In the genomic region with DNA sequence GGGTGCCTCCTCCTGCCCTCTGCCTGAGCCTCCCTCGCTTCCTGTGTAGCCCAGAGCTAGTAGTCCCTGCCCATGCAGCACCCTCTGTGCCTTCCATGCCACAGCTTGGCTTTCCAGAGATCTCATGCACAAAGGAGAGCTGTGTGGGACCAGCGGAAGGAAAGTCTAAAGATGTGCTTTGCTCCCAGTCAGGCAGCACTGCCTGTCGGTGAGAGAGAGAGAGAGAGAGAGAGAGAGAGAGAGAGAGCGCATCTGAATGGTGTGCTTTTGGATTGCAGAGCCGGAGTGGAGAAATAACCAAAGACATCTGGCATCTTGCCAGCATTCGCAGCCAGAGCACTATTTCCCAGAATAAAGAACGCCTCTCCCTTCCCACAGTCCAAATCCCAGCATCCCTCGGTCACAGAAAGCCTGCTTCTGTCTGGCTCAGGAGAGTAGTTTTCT, we compare ENCODE assay signal across 8 mouse cellular contexts.
DNase-seq lines count a peak whose midpoint lies in the region; ATAC-seq lines count a peak whose summit lies in the region.

No protein-coding gene starts in this region.

- no peak overlapping the region for H3K27ac ChIP-seq in embryonic facial prominence, embryonic 14.5 days (replicated peaks; ENCODE audit: low read depth, low read length)
- H3K27ac ChIP-seq in heart, embryonic 11.5 days (ENCODE audit: low read depth, low read length) = 0 out of 2 replicates have a peak overlapping the region, but pooled peaks have one; percentile 5
- peak overlapping the region; percentile 66 for H3K27ac ChIP-seq in midbrain, embryonic 14.5 days (replicated peaks; ENCODE audit: low read depth, low read length)

- no peak overlapping the region for H3K4me2 ChIP-seq in embryonic facial prominence, embryonic 14.5 days (ENCODE audit: low read depth, low read length)
- peak overlapping the region; percentile 33; the same call in 1 of the 2 replicates for H3K4me2 ChIP-seq in heart, embryonic 11.5 days
- H3K4me2 ChIP-seq in midbrain, embryonic 14.5 days (ENCODE audit: low read length) = peak overlapping the region; percentile 26

- H3K4me3 ChIP-seq in megakaryocyte, embryonic 14.5 days (replicated peaks) = peak overlapping the region; percentile 44
- H3K4me3 ChIP-seq in embryonic facial prominence, embryonic 14.5 days (ENCODE audit: low read depth, low read length) = no peak overlapping the region
- no peak overlapping the region for H3K4me3 ChIP-seq in heart, embryonic 11.5 days (ENCODE audit: low read depth, low read length)
- H3K4me3 ChIP-seq in midbrain, embryonic 14.5 days (replicated peaks; ENCODE audit: low read depth, low read length) = no peak overlapping the region

- no peak overlapping the region for H3K9ac ChIP-seq in embryonic facial prominence, embryonic 14.5 days (ENCODE audit: low read depth, low read length)
- H3K9ac ChIP-seq in heart, embryonic 11.5 days (ENCODE audit: low read depth, low read length) = no peak overlapping the region
- H3K9ac ChIP-seq in midbrain, embryonic 14.5 days (replicated peaks; ENCODE audit: low read length) = peak overlapping the region; percentile 1; the same call in 1 of the 2 replicates

- no peaks in the 10 kb centered on the region for H3K36me3 ChIP-seq in megakaryocyte, embryonic 14.5 days (replicated peaks; ENCODE audit: low read length)
- no peaks in the 10 kb centered on the region for H3K36me3 ChIP-seq in embryonic facial prominence, embryonic 14.5 days (ENCODE audit: control insufficient read depth, insufficient read depth, low read length)
- no peaks in the 10 kb centered on the region for H3K36me3 ChIP-seq in heart, embryonic 11.5 days (ENCODE audit: control insufficient read depth, insufficient read depth, low read length)
- no peaks in the 10 kb centered on the region for H3K36me3 ChIP-seq in midbrain, embryonic 14.5 days (ENCODE audit: control insufficient read depth, insufficient read depth, low read length)

- peak; percentile 91 for DNase-seq in embryonic facial prominence, embryonic 14.5 days (ENCODE audit: low spot score)
- DNase-seq in layer of hippocampus, postnatal 14 days (ENCODE audit: low spot score in 2 of 2) = peak; percentile 48 to 80
- peak; percentile 85 for DNase-seq in midbrain, embryonic 14.5 days

- 24% methylated on average over 8 of the region's 8 CpGs for WGBS in embryonic facial prominence, embryonic 14.5 days
- WGBS in heart, embryonic 11.5 days (ENCODE audit: insufficient replicate concordance) = 39% methylated on average over 8 of the region's 8 CpGs
- 24% methylated on average over 8 of the region's 8 CpGs for WGBS in midbrain, embryonic 14.5 days

- no peak for ATAC-seq in megakaryocyte, adult 5-6 weeks (ENCODE audit: poor library complexity, severe bottlenecking)
- peak; percentile 58 for ATAC-seq in embryonic facial prominence, embryonic 14.5 days (ENCODE audit: low read depth)
- ATAC-seq in heart, embryonic 11.5 days (replicated peaks; ENCODE audit: insufficient number of reproducible peaks, low FRiP score, low TSS enrichment) = no peak; the same call in 1 of the 2 replicates
- ATAC-seq in midbrain, embryonic 14.5 days (ENCODE audit: low FRiP score, low TSS enrichment) = peak; percentile 78
- no peak for ATAC-seq in inflammation-experienced regulatory T-cells, adult 6 months
- no peak for ATAC-seq in granulocyte monocyte progenitor cell, adult 5-6 weeks (replicated peaks; ENCODE audit: poor library complexity, severe bottlenecking)

- H3K9me3 ChIP-seq in megakaryocyte, embryonic 14.5 days = no peaks in the 10 kb centered on the region
- no peaks in the 10 kb centered on the region for H3K9me3 ChIP-seq in embryonic facial prominence, embryonic 14.5 days (ENCODE audit: control insufficient read depth, low read length)
- H3K9me3 ChIP-seq in heart, embryonic 11.5 days (replicated peaks; ENCODE audit: control insufficient read depth, low read length) = no peaks in the 10 kb centered on the region
- no peaks in the 10 kb centered on the region for H3K9me3 ChIP-seq in midbrain, embryonic 14.5 days (ENCODE audit: control insufficient read depth, low read length)

- H3K4me1 ChIP-seq in megakaryocyte, embryonic 14.5 days = no peaks in the 10 kb centered on the region; the same call in 1 of the 2 replicates
- peaks cover 11% of the 10 kb centered on the region; the same call in 1 of the 2 replicates for H3K4me1 ChIP-seq in embryonic facial prominence, embryonic 14.5 days (ENCODE audit: control insufficient read depth, insufficient read depth, low read length)
- peaks cover 8% of the 10 kb centered on the region for H3K4me1 ChIP-seq in heart, embryonic 11.5 days (ENCODE audit: control insufficient read depth, insufficient read depth, low read length)
- peaks cover 12% of the 10 kb centered on the region for H3K4me1 ChIP-seq in midbrain, embryonic 14.5 days (ENCODE audit: control insufficient read depth, insufficient read depth, low read length)

- peaks cover 22% of the 10 kb centered on the region for H3K27me3 ChIP-seq in megakaryocyte, embryonic 14.5 days (replicated peaks)
- no peaks in the 10 kb centered on the region for H3K27me3 ChIP-seq in embryonic facial prominence, embryonic 14.5 days (replicated peaks; ENCODE audit: control insufficient read depth, insufficient read depth, low read length)
- no peaks in the 10 kb centered on the region for H3K27me3 ChIP-seq in heart, embryonic 11.5 days (ENCODE audit: control insufficient read depth, insufficient read depth, low read length)
- H3K27me3 ChIP-seq in midbrain, embryonic 14.5 days (ENCODE audit: control insufficient read depth, insufficient read depth, low read length) = no peaks in the 10 kb centered on the region

Comparison
In these comparisons a context has a peak if more than half of its experiments do, and no peak if none do; other contexts are left out.
1. ATAC-seq: peak in embryonic facial prominence, embryonic 14.5 days (single experiment) and midbrain, embryonic 14.5 days (single experiment); none in megakaryocyte, adult 5-6 weeks (single experiment), heart, embryonic 11.5 days (single experiment), inflammation-experienced regulatory T-cells, adult 6 months (single experiment) and granulocyte monocyte progenitor cell, adult 5-6 weeks (single experiment).
2. Peak in every context shown above with its lines, with median percentiles within 50 percentile points of each other: DNase-seq.